Mouse (Mus musculus) liver, adult (tissue): ENCODE data around the gene Ajm1.

Experiments
- GATA4 ChIP-seq: IDR thresholded peaks from 2 replicates; pipeline ENCODE4 v1.6.1; 2014; ENCODE audit warnings: mild to moderate bottlenecking, low read length; ENCODE audit not compliant: insufficient replicate concordance

Ajm1 gene

GRCm38 (mm10) chr2:25560551-25560950 lies 21.0 kb downstream of the Ajm1 start:
- TF ChIP-seq GATA4 = no peak

GRCm38 (mm10) chr2:25558774-25559173 lies 22.8 kb downstream of the Ajm1 start:
- TF ChIP-seq GATA4 = no peak

- TF ChIP-seq GATA4 = no peak
Observed at GRCm38 (mm10) chr2:25557964-25558360, 23.6 kb downstream of the Ajm1 start.

- TF ChIP-seq GATA4 = no peak
Observed at GRCm38 (mm10) chr2:25557221-25557963, 24.2 kb downstream of the Ajm1 start, which contains the start of gene Edf1. Edf1 (plus strand) TSS chr2:25557847.

DNA sequence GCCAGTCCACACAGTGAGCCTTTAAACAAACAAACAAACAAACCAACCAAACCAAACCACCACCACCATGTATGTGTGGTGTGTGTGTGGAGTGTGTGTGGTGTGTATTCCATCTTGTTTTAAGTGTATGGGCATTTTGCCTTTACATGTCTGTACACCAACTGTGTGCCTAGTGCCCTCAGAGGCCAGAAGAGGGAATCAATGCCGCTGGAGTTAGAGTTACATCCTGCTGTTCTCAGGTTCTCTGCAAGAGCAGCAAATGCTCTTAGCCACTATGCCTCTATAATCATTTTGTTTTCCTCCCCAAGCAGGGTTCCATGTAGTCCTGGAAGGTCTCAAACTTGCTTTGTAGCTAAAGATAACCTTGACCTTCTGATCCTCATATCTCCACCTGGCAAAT lies 25.3 kb downstream of the Ajm1 start:
- TF ChIP-seq GATA4 = no peak

DNA sequence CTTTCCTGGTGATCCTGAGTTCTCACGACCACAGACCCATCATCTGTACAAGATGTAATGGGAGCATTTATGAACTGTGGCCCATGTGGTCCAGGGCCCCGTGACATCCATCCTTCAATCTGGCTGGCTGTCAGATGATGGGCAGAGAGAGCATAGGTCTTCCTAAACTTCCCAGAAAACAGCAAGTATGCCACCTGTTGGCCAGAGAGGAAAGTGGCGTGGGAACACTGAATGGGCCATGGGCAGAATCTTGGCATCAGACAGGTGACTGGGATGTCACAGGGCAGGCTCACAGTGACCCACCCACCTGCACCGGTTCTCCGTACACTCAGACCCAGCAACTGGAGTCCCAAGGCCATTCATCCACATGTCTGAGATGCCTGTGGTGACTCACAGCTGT lies 30.4 kb downstream of the Ajm1 start:
- TF ChIP-seq GATA4 = no peak

- TF ChIP-seq GATA4 = no peak
Observed at GRCm38 (mm10) chr2:25549021-25549991, 32.3 kb downstream of the Ajm1 start.

- TF ChIP-seq GATA4 = no peak; the same call in 1 of the 2 replicates
Observed at GRCm38 (mm10) chr2:25546811-25547491, 34.6 kb downstream of the Ajm1 start, which contains the start of gene Traf2. Traf2 (minus strand) TSS chr2:25546940.

GRCm38 (mm10) chr2:25545996-25546810 lies 35.4 kb downstream of the Ajm1 start:
- no peak; the same call in 1 of the 2 replicates for TF ChIP-seq GATA4

- no peak for TF ChIP-seq GATA4
Observed at GRCm38 (mm10) chr2:25541644-25542367, 39.8 kb downstream of the Ajm1 start.

DNA sequence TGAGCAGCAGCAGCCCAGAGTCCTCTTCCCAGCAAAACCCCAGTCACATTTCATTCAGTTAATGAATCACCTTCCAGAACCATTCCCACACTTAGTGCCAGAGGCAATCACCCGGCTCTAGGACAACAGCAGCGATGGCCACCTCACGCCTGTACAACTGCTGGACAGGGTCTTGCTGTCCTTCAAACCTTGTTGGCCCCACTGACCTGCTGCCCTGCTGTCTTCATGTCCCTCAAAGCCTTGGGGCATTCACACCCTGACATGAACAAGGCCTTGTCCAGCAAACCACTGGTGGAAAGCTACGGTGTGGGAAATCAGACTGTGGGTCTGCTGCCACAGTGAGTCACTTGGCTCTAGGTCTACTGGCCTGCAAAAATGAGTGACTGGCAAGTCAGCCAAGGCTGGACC lies 41.0 kb downstream of the Ajm1 start:
- no peak for TF ChIP-seq GATA4

GRCm38 (mm10) chr2:25536531-25536930 lies 45.0 kb downstream of the Ajm1 start:
- TF ChIP-seq GATA4 = no peak

GRCm38 (mm10) chr2:25534866-25535182 lies 46.7 kb downstream of the Ajm1 start:
- no peak for TF ChIP-seq GATA4
